Mouse (Mus musculus): ENCODE measurements at regions not wholly inside any gene's neighbourhood (a gene's known extent, or its start where the extent isn't known, plus 50 kb on each side); places are given as distances from the start of the nearest gene placed in this dataset.

DNA sequence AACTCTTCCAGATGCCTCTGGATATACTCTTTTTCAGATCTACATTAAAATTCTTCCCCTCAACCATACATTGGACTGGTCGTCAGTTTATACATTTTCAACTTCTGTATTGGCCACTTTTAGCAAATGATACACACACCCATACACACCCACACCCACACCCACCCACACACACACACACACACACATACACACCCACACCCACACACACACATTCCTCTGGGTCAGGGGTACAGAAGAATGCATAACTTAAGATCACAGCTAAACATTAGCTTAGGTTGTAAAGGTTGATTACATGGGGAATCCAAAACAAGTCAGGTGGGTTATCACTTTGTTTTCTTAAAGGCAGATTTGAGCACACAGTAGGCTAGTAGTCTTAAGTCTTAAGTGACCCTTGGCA, 75.9 kb upstream of the Gm6657 start:
- Histone ChIP-seq H3K27ac (ENCODE audit: insufficient read depth, low read length) (no peak overlapping the region), H3K9me3 (replicated peaks; ENCODE audit: control insufficient read depth, insufficient read depth, low read length, poor library complexity, severe bottlenecking) (no peaks in the 10 kb centered on the region), H3K4me1 (ENCODE audit: control insufficient read depth, insufficient read depth, low read length) (no peaks in the 10 kb centered on the region), H3K27me3 (ENCODE audit: control insufficient read depth, insufficient read depth, low read length, poor library complexity, severe bottlenecking) (no peaks in the 10 kb centered on the region), H3K9ac (ENCODE audit: low read depth, poor library complexity, severe bottlenecking) (no peak overlapping the region), H3K4me3 (ENCODE audit: low read depth, low read length) (no peak overlapping the region), H3K36me3 (ENCODE audit: control insufficient read depth, insufficient read depth, low read length, poor library complexity, severe bottlenecking) (no peaks in the 10 kb centered on the region)
- TF ChIP-seq POLR2A (IDR thresholded peaks at IDR 0.05; ENCODE audit: insufficient read depth, low read length), result no peak
- no peak for TF ChIP-seq CTCF (IDR thresholded peaks at IDR 0.05; ENCODE audit: low read depth, low read length)
- TF ChIP-seq EP300 (IDR thresholded peaks at IDR 0.05; ENCODE audit: insufficient read depth, low read depth, low read length), result no peak

DNA sequence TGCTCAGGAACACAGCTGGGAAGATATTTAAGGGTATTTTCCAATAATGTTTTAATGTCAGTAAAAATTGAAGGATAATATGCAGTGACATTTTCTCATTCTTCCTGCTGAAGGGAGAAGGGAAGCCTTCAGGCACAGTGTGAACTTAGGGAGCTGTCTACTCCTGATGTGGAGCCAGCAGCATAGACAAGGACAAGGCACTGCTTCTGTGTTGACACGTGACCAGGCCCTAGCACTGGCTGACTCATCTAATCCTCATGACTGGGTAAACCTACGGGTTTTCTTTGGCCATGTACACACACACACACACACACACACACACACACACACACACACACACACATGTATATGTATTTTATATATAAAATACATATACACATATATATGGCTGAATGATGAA, 74.8 kb upstream of the Gm6657 start:
- Histone ChIP-seq H3K4me1 (ENCODE audit: control insufficient read depth, insufficient read depth, low read length) (no peaks in the 10 kb centered on the region), H3K4me3 (ENCODE audit: low read depth, low read length) (no peak overlapping the region), H3K9me3 (replicated peaks; ENCODE audit: control insufficient read depth, insufficient read depth, low read length, poor library complexity, severe bottlenecking) (no peaks in the 10 kb centered on the region), H3K27me3 (ENCODE audit: control insufficient read depth, insufficient read depth, low read length, poor library complexity, severe bottlenecking) (no peaks in the 10 kb centered on the region), H3K9ac (ENCODE audit: low read depth, poor library complexity, severe bottlenecking) (no peak overlapping the region), H3K36me3 (ENCODE audit: control insufficient read depth, insufficient read depth, low read length, poor library complexity, severe bottlenecking) (no peaks in the 10 kb centered on the region), H3K27ac (ENCODE audit: insufficient read depth, low read length) (no peak overlapping the region)
- TF ChIP-seq CTCF (IDR thresholded peaks at IDR 0.05; ENCODE audit: low read depth, low read length) (no peak), POLR2A (IDR thresholded peaks at IDR 0.05; ENCODE audit: insufficient read depth, low read length) (no peak)

DNA sequence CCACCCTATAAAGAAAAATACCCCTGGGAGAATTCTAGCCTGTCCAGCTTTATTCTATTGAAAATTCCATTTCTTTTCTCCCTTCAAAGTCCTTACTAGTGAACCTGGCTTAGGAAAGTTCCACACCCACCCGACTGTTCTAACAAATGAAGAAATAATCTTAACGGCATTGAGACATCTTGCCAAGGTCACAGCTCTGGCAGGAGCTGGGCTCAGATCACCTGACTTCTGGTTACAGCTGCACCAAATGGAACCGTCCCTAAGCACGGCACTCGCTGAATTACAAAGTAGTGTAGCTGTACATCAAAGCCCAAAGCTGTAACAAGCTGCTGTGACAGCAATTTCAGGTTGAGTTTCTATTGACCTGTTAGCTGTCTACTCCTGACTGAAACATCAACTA, 74.2 kb upstream of the Gm6657 start:
- no peak overlapping the region for H3K9ac ChIP-seq (ENCODE audit: low read depth, poor library complexity, severe bottlenecking)
- H3K27me3 ChIP-seq (ENCODE audit: control insufficient read depth, insufficient read depth, low read length, poor library complexity, severe bottlenecking), result no peaks in the 10 kb centered on the region
- no peaks in the 10 kb centered on the region for H3K4me1 ChIP-seq (ENCODE audit: control insufficient read depth, insufficient read depth, low read length)
- no peaks in the 10 kb centered on the region for H3K36me3 ChIP-seq (ENCODE audit: control insufficient read depth, insufficient read depth, low read length, poor library complexity, severe bottlenecking)
- H3K27ac ChIP-seq (ENCODE audit: insufficient read depth, low read length), result no peak overlapping the region
- no peak for TF ChIP-seq EP300 (IDR thresholded peaks at IDR 0.05; ENCODE audit: insufficient read depth, low read depth, low read length)
- no peak for TF ChIP-seq POLR2A (IDR thresholded peaks at IDR 0.05; ENCODE audit: insufficient read depth, low read length)
- no peak for TF ChIP-seq CTCF (IDR thresholded peaks at IDR 0.05; ENCODE audit: low read depth, low read length)
- H3K4me3 ChIP-seq (ENCODE audit: low read depth, low read length), result no peak overlapping the region
- no peaks in the 10 kb centered on the region for H3K9me3 ChIP-seq (replicated peaks; ENCODE audit: control insufficient read depth, insufficient read depth, low read length, poor library complexity, severe bottlenecking)

GRCm38 (mm10) chr12:78129130-78129845, 64.8 kb upstream of the Gm6657 start:
- Histone ChIP-seq H3K9me3 (replicated peaks; ENCODE audit: control insufficient read depth, insufficient read depth, low read length, poor library complexity, severe bottlenecking) (no peaks in the 10 kb centered on the region), H3K9ac (ENCODE audit: low read depth, poor library complexity, severe bottlenecking) (no peak overlapping the region), H3K4me1 (ENCODE audit: control insufficient read depth, insufficient read depth, low read length) (no peaks in the 10 kb centered on the region), H3K27ac (ENCODE audit: insufficient read depth, low read length) (no peak overlapping the region), H3K27me3 (ENCODE audit: control insufficient read depth, insufficient read depth, low read length, poor library complexity, severe bottlenecking) (no peaks in the 10 kb centered on the region), H3K36me3 (ENCODE audit: control insufficient read depth, insufficient read depth, low read length, poor library complexity, severe bottlenecking) (no peaks in the 10 kb centered on the region), H3K4me3 (ENCODE audit: low read depth, low read length) (no peak overlapping the region)
- TF ChIP-seq EP300 (IDR thresholded peaks at IDR 0.05; ENCODE audit: insufficient read depth, low read depth, low read length) (no peak), CTCF (IDR thresholded peaks at IDR 0.05; ENCODE audit: low read depth, low read length) (no peak), POLR2A (IDR thresholded peaks at IDR 0.05; ENCODE audit: insufficient read depth, low read length) (no peak)

DNA sequence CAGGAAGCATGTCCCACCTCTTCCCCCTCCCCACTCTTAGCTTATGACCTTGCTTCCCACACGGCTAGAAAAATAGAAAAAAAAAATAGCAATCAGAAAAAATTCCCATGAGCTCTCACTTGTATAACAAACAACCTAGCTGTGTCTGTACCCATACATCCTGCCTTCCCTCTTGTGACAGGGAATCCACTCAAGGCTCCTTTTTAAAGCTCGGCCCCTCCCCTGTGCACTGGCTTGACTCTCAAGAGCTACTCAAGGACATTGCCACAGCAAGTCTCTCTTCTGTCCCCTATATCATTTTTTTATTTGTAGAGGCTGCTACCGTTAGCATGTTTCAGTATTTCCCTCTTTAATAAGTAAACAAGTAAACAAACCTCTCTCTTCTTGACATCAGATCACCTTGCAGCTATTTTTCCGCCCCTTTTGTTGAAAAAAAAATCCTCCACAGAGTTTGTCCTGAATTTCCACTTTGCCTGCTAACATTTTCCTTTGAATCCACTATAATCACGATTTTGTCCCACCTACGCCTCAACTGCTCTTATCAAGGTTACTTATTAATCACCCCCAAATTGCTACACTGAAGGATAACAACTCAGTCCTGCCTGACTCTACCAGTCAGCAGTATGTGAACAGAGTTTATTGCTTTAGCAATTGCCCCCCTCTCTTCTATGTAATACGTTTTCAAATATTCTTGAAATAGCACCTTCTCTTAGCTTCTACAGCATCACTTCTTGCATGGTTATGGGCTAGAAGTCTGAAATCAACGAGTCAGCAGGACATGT, 61.8 kb upstream of the Gm6657 start:
- Histone ChIP-seq H3K4me1 (ENCODE audit: control insufficient read depth, insufficient read depth, low read length) (no peaks in the 10 kb centered on the region), H3K9ac (ENCODE audit: low read depth, poor library complexity, severe bottlenecking) (no peak overlapping the region), H3K27me3 (ENCODE audit: control insufficient read depth, insufficient read depth, low read length, poor library complexity, severe bottlenecking) (no peaks in the 10 kb centered on the region), H3K9me3 (replicated peaks; ENCODE audit: control insufficient read depth, insufficient read depth, low read length, poor library complexity, severe bottlenecking) (no peaks in the 10 kb centered on the region), H3K36me3 (ENCODE audit: control insufficient read depth, insufficient read depth, low read length, poor library complexity, severe bottlenecking) (no peaks in the 10 kb centered on the region), H3K27ac (ENCODE audit: insufficient read depth, low read length) (no peak overlapping the region), H3K4me3 (ENCODE audit: low read depth, low read length) (no peak overlapping the region)
- TF ChIP-seq EP300 (IDR thresholded peaks at IDR 0.05; ENCODE audit: insufficient read depth, low read depth, low read length), result no peak
- no peak for TF ChIP-seq POLR2A (IDR thresholded peaks at IDR 0.05; ENCODE audit: insufficient read depth, low read length)
- TF ChIP-seq CTCF (IDR thresholded peaks at IDR 0.05; ENCODE audit: low read depth, low read length), result no peak

GRCm38 (mm10) chr12:78133341-78133740, 60.7 kb upstream of the Gm6657 start:
- H3K36me3 ChIP-seq (ENCODE audit: control insufficient read depth, insufficient read depth, low read length, poor library complexity, severe bottlenecking), result no peaks in the 10 kb centered on the region
- H3K4me3 ChIP-seq (ENCODE audit: low read depth, low read length), result no peak overlapping the region
- H3K4me1 ChIP-seq (ENCODE audit: control insufficient read depth, insufficient read depth, low read length), result no peaks in the 10 kb centered on the region
- no peaks in the 10 kb centered on the region for H3K9me3 ChIP-seq (replicated peaks; ENCODE audit: control insufficient read depth, insufficient read depth, low read length, poor library complexity, severe bottlenecking)
- TF ChIP-seq POLR2A (IDR thresholded peaks at IDR 0.05; ENCODE audit: insufficient read depth, low read length) (no peak), EP300 (IDR thresholded peaks at IDR 0.05; ENCODE audit: insufficient read depth, low read depth, low read length) (no peak), CTCF (IDR thresholded peaks at IDR 0.05; ENCODE audit: low read depth, low read length) (no peak)
- no peak overlapping the region for H3K27ac ChIP-seq (ENCODE audit: insufficient read depth, low read length)
- H3K27me3 ChIP-seq (ENCODE audit: control insufficient read depth, insufficient read depth, low read length, poor library complexity, severe bottlenecking), result no peaks in the 10 kb centered on the region
- no peak overlapping the region for H3K9ac ChIP-seq (ENCODE audit: low read depth, poor library complexity, severe bottlenecking)
